Mouse (Mus musculus) CH12.LX (cell line): ENCODE results near the gene Syt5. TPM values are rescaled to one million over a fixed set of nuclear protein-coding genes. Genes with fewer than 3 reads are reported as not detected.

ENCODE experiments used
- DNase-seq: peaks from one replicate; pipeline ENCODE4 v3.0.0-alpha.2; 2013; ENCODE audit errors: extremely low read depth
- H3K27ac ChIP-seq: 2 replicates; pipeline ENCODE4 v1.5.1; 2012; ENCODE audit warnings: low read depth, mild to moderate bottlenecking, control low read depth, moderate library complexity; ENCODE audit not compliant: insufficient read depth
- H3K27me3 ChIP-seq: replicated peaks from 2 replicates; pipeline ENCODE3; 2012; ENCODE audit warnings: inconsistent platforms
- H3K36me3 ChIP-seq, 2 experiments: replicated peaks in 1 of 2; 2 replicates each; pipeline versions ENCODE3 to v1.6.1; 2012; ENCODE audit warnings: inconsistent platforms in 1 of 2, low read length in 1 of 2, mild to moderate bottlenecking in 1 of 2, mixed read lengths in 1 of 2, moderate library complexity in 1 of 2; ENCODE audit not compliant: control insufficient read depth in 1 of 2, insufficient read depth in 1 of 2
- H3K4me1 ChIP-seq, 2 experiments: 2 replicates each; pipeline ENCODE4 v1.6.1; 2012; ENCODE audit warnings: inconsistent platforms in 1 of 2, moderate library complexity in 1 of 2; ENCODE audit not compliant: insufficient read depth in 2 of 2, control insufficient read depth in 1 of 2
- H3K4me2 ChIP-seq: 2 replicates; pipeline ENCODE4 v1.6.1; 2012; ENCODE audit warnings: low read depth, mild to moderate bottlenecking, control low read depth; ENCODE audit not compliant: poor library complexity, insufficient read depth, severe bottlenecking
- H3K4me3 ChIP-seq, 3 experiments: fragments of 150-350 bp in 1 of 3; sonication (generic) in 1 of 3; replicated peaks in 1 of 3; 2 replicates each; pipeline versions ENCODE3 to v1.5.1; 2011 to 2012; ENCODE audit warnings: low read depth in 2 of 3, low read length in 2 of 3, mild to moderate bottlenecking in 2 of 3, moderate library complexity in 2 of 3, control low read depth in 1 of 3, improper control_type of control experiment in 1 of 3, inconsistent platforms in 1 of 3, mixed read lengths in 1 of 3; ENCODE audit not compliant: poor library complexity in 1 of 3
- H3K79me2 ChIP-seq: replicated peaks from 2 replicates; pipeline ENCODE4 v1.6.1; 2012; ENCODE audit warnings: mild to moderate bottlenecking, moderate library complexity; ENCODE audit not compliant: control insufficient read depth, poor library complexity, insufficient read depth, severe bottlenecking; ENCODE audit errors: extremely low read depth
- H3K9ac ChIP-seq: 2 replicates; pipeline ENCODE4 v1.6.1; 2012; ENCODE audit warnings: low read depth, mild to moderate bottlenecking, control low read depth, moderate library complexity; ENCODE audit not compliant: insufficient read depth
- H3K9me3 ChIP-seq: replicated peaks from 2 replicates; pipeline ENCODE3; 2012; ENCODE audit warnings: low read length, inconsistent platforms, mixed read lengths
- BHLHE40 ChIP-seq: IDR thresholded peaks from 2 replicates; pipeline ENCODE4 v1.6.1; 2011; ENCODE audit warnings: mild to moderate bottlenecking, low read depth, low read length, improper control_type of control experiment
- CTCF ChIP-seq, 2 experiments: IDR thresholded peaks in 1 of 2; conservative IDR thresholded peaks in 1 of 2; 2 replicates each; pipeline ENCODE4 v1.5.1; 2011 to 2012; ENCODE audit warnings: low read depth in 2 of 2, low read length in 2 of 2, improper control_type of control experiment in 1 of 2, inconsistent platforms in 1 of 2, mild to moderate bottlenecking in 1 of 2, moderate library complexity in 1 of 2
- ELF1 ChIP-seq: IDR thresholded peaks from 2 replicates; pipeline ENCODE4 v1.6.1; 2014; ENCODE audit warnings: low read depth, mild to moderate bottlenecking, inconsistent platforms, low read length, improper control_type of control experiment
- EP300 ChIP-seq: IDR thresholded peaks from 2 replicates; pipeline ENCODE4 v1.6.1; 2011; ENCODE audit warnings: low read length, improper control_type of control experiment
- ETS1 ChIP-seq: conservative IDR thresholded peaks from 2 replicates; pipeline ENCODE4 v1.6.1; 2012; ENCODE audit warnings: low read depth, mild to moderate bottlenecking, inconsistent platforms, low read length, improper control_type of control experiment, moderate library complexity
- GABPA ChIP-seq: IDR thresholded peaks from 2 replicates; pipeline ENCODE4 v1.6.1; 2012; ENCODE audit warnings: low read depth, low read length, improper control_type of control experiment, inconsistent platforms; ENCODE audit not compliant: insufficient replicate concordance
- IRF4 ChIP-seq: IDR thresholded peaks from 2 replicates; pipeline ENCODE4 v1.6.1; 2014; ENCODE audit warnings: low read depth, mild to moderate bottlenecking, inconsistent platforms, low read length, improper control_type of control experiment
- JUN ChIP-seq: IDR thresholded peaks from 2 replicates; pipeline ENCODE4 v1.6.1; 2011; ENCODE audit warnings: low read depth, mild to moderate bottlenecking, low read length, improper control_type of control experiment, moderate library complexity; ENCODE audit not compliant: insufficient read depth
- KAT2A ChIP-seq: IDR thresholded peaks from 2 replicates; pipeline ENCODE4 v1.6.1; 2012; ENCODE audit warnings: low read length, improper control_type of control experiment, inconsistent platforms; ENCODE audit not compliant: insufficient replicate concordance
- MAX ChIP-seq: IDR thresholded peaks from 2 replicates; pipeline ENCODE4 v1.6.1; 2011; ENCODE audit warnings: low read length, improper control_type of control experiment
- MAZ ChIP-seq: IDR thresholded peaks from 2 replicates; pipeline ENCODE4 v1.6.1; 2012; ENCODE audit warnings: low read depth, mild to moderate bottlenecking, inconsistent platforms, low read length, improper control_type of control experiment, moderate library complexity
- MEF2A ChIP-seq: IDR thresholded peaks from 2 replicates; pipeline ENCODE4 v1.6.1; 2014; ENCODE audit warnings: low read depth, mild to moderate bottlenecking, inconsistent platforms, low read length, improper control_type of control experiment, borderline replicate concordance
- MYC ChIP-seq: IDR thresholded peaks from 2 replicates; pipeline ENCODE4 v1.6.1; 2011; ENCODE audit warnings: low read depth, mild to moderate bottlenecking, improper control_type of control experiment, low read length
- POLR2A ChIP-seq: IDR thresholded peaks from 2 replicates; pipeline ENCODE4 v1.6.1; 2011; ENCODE audit warnings: low read depth, mild to moderate bottlenecking, improper control_type of control experiment, low read length
- RAD21 ChIP-seq: IDR thresholded peaks from 2 replicates; pipeline ENCODE4 v1.6.1; 2011; ENCODE audit warnings: low read depth, mild to moderate bottlenecking, low read length, improper control_type of control experiment, moderate library complexity
- TCF12 ChIP-seq: IDR thresholded peaks from 2 replicates; pipeline ENCODE4 v1.6.1; 2014; ENCODE audit warnings: low read depth, mild to moderate bottlenecking, inconsistent platforms, low read length, improper control_type of control experiment
- ZC3H11A ChIP-seq: IDR thresholded peaks from 2 replicates; pipeline ENCODE4 v1.6.1; 2012; ENCODE audit warnings: low read depth, mild to moderate bottlenecking, inconsistent platforms, low read length, improper control_type of control experiment
- ZKSCAN1 ChIP-seq: IDR thresholded peaks from 2 replicates; pipeline ENCODE4 v1.6.1; 2012; ENCODE audit warnings: low read depth, inconsistent platforms, low read length, improper control_type of control experiment, borderline replicate concordance
- ZMIZ1 ChIP-seq: IDR thresholded peaks from 2 replicates; pipeline ENCODE4 v1.6.1; 2012; ENCODE audit warnings: low read depth, mild to moderate bottlenecking, inconsistent platforms, low read length, improper control_type of control experiment
- ZNF384 ChIP-seq: IDR thresholded peaks from 2 replicates; pipeline ENCODE4 v1.6.1; 2012; ENCODE audit warnings: low read depth, low read length, improper control_type of control experiment, inconsistent platforms
- dilution Hi-C: fragments of 300-500 bp; cut with MboI; formaldehyde crosslinking; loops from 2 replicates; pipeline ENCODE4 v1.14.3; 2020; ENCODE audit warnings: low sequenced_read_pairs; ENCODE audit not compliant: extremely low pct_unique_long_range_greater_than_20kb, extremely low pct_ligation_motif_present
- in situ Hi-C: fragments of 300-500 bp; cut with MboI; formaldehyde crosslinking; loops from 3 replicates; pipeline ENCODE4 v1.14.3; 2019; ENCODE audit warnings: low sequenced_read_pairs, low pct_ligation_motif_present, low pct_unique_long_range_greater_than_20kb, mixed read lengths
- polyA plus RNA-seq: library from polyadenylated mRNA; unstranded; fragments of >175 nt; gene quantifications from 2 replicates; pipeline ENCODE4 v1.2.1, GENCODE M21; 2012; ENCODE audit warnings: low read depth; ENCODE audit not compliant: insufficient read length
- total RNA-seq, 2 experiments: library from RNA; depleted of rRNA; stranded (reverse); fragments of 300-350 nt in 1 of 2; fragments of >200 nt in 1 of 2; gene quantifications; 2 replicates each; pipeline ENCODE4 v1.2.3; 2012 to 2014

Syt5 gene
- total and polyA plus RNA-seq, 3 experiments: 0.20 to 0.68 (median 0.30) TPM

GRCm38 (mm10) chr7:4493991-4494390 is 53.4 kb downstream of the Syt5 start:
- in situ Hi-C loops (no loop called here), dilution Hi-C loops (no loop called here)
- H3K9ac ChIP-seq: no peak overlapping the region
- no peak for DNase-seq
- no peaks in the 10 kb centered on the region for H3K9me3 ChIP-seq
- peaks cover 69 to 100% of the 10 kb centered on the region in 2 experiments for H3K36me3 ChIP-seq
- peaks cover 8 to 26% of the 10 kb centered on the region in 2 experiments for H3K4me1 ChIP-seq
- H3K4me3 ChIP-seq: no peak overlapping the region
- H3K27me3 ChIP-seq: no peaks in the 10 kb centered on the region
- TF ChIP-seq MAX: no peak
- TF ChIP-seq RAD21: no peak
- TF ChIP-seq ETS1: no peak
- TF ChIP-seq ZMIZ1: no peak
- no peak overlapping the region for H3K27ac ChIP-seq
- H3K4me2 ChIP-seq: no peak overlapping the region
- peaks cover 40% of the 10 kb centered on the region for H3K79me2 ChIP-seq

- in situ Hi-C loops: no loop called here
Measured at GRCm38 (mm10) chr7:4492284-4493224, 54.8 kb downstream of the Syt5 start.

GRCm38 (mm10) chr7:4491308-4491707 is 56.0 kb downstream of the Syt5 start:
- DNase-seq: no peak
- Histone ChIP-seq H3K4me3 (no peak overlapping the region), H3K9me3 (no peaks in the 10 kb centered on the region), H3K9ac (no peak overlapping the region), H3K4me2 (no peak overlapping the region), H3K79me2 (peaks cover 14% of the 10 kb centered on the region; the same call in 1 of the 2 replicates), H3K27me3 (no peaks in the 10 kb centered on the region), H3K4me1 (peaks cover 0 to 1% of the 10 kb centered on the region in 2 experiments; a peak in 1 of 4 replicates), H3K36me3 (peaks cover 81 to 100% of the 10 kb centered on the region in 2 experiments), H3K27ac (no peak overlapping the region)
- no peak for TF ChIP-seq ELF1
- no peak for TF ChIP-seq EP300
- no peak for TF ChIP-seq ZC3H11A
- no peak for TF ChIP-seq MAZ
- no peak for TF ChIP-seq POLR2A
- no peak for TF ChIP-seq ZKSCAN1
- TF ChIP-seq GABPA: no peak
- TF ChIP-seq ETS1: no peak
- no peak for TF ChIP-seq IRF4
- no peak for TF ChIP-seq ZNF384
- no peak for TF ChIP-seq KAT2A
- no peak for TF ChIP-seq MYC
- no peak for TF ChIP-seq TCF12
- TF ChIP-seq JUN: no peak
- TF ChIP-seq MEF2A: no peak
- dilution Hi-C loops (no loop called here), in situ Hi-C loops (no loop called here)

More at GRCm38 (mm10) chr7:4492284-4493224, 54.8 kb downstream of the Syt5 start:
- DNase-seq: no peak
- TF ChIP-seq ETS1 (no peak), BHLHE40 (no peak), CTCF (conservative IDR thresholded peaks at IDR 0.05 in 1 of 2, IDR thresholded peaks at IDR 0.05 in 1 of 2; ENCODE audit: low read depth in 2 of 2, low read length in 2 of 2) (no peak), JUN (no peak)
- no peaks in the 10 kb centered on the region for H3K9me3 ChIP-seq
- peaks cover 79 to 100% of the 10 kb centered on the region in 2 experiments for H3K36me3 ChIP-seq
- H3K4me1 ChIP-seq: peaks cover 0 to 12% of the 10 kb centered on the region in 2 experiments; a peak in 1 of 4 replicates
- H3K4me2 ChIP-seq: no peak overlapping the region
- no peak overlapping the region for H3K27ac ChIP-seq
- H3K79me2 ChIP-seq: peaks cover 25% of the 10 kb centered on the region
- H3K27me3 ChIP-seq: no peaks in the 10 kb centered on the region
- dilution Hi-C loops: no loop called here
- H3K9ac ChIP-seq: no peak overlapping the region
- H3K4me3 ChIP-seq: no peak overlapping the region
